Mouse (Mus musculus): ENCODE data around the gene Kif16b. TPM values are rescaled to one million over a fixed set of nuclear protein-coding genes. Genes with fewer than 3 reads are reported as not detected.
A peak's percentile ranks its signal among the peaks of the same experiment; 100 is the strongest.

Kif16b gene
- polyA plus RNA-seq, 1 experiment from 2014 or later = 9.4 TPM

DNA sequence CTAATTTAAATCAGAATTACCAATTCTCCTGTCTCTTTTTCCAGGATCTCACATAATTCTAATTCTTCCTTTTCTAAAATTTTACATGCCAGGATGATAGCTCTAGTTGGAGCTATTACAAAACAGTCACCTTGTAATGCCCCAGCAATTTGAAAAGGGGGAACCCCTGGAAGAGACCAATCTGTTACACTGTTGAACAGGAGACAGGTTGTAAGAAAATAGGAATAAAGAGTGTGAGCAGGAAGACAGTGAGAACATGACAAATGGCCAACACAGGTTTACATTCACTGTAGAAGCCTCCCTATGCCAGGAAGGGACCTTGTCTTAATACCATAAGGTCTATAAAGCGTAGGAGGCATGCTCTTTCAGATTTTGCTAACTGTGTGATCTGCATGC is 206.4 kb downstream of the Kif16b start:
- peaks cover 3% of the 10 kb centered on the region; the same call in 1 of the 2 replicates for H3K36me3 ChIP-seq
- H3K4me3 ChIP-seq = no peak overlapping the region
- no peaks in the 10 kb centered on the region for H3K9me3 ChIP-seq
- no peak overlapping the region for H3K9ac ChIP-seq
- H3K4me1 ChIP-seq = peaks cover 13% of the 10 kb centered on the region
- H3K27ac ChIP-seq (replicated peaks) = no peak overlapping the region
- WGBS = 90% methylated on average over 1 of the region's 1 CpGs
- ATAC-seq (ENCODE audit: extremely low read depth, insufficient number of reproducible peaks, low FRiP score, low TSS enrichment) = no peak
- H3K27me3 ChIP-seq (replicated peaks) = no peaks in the 10 kb centered on the region
- H3K4me2 ChIP-seq = no peak overlapping the region

DNA sequence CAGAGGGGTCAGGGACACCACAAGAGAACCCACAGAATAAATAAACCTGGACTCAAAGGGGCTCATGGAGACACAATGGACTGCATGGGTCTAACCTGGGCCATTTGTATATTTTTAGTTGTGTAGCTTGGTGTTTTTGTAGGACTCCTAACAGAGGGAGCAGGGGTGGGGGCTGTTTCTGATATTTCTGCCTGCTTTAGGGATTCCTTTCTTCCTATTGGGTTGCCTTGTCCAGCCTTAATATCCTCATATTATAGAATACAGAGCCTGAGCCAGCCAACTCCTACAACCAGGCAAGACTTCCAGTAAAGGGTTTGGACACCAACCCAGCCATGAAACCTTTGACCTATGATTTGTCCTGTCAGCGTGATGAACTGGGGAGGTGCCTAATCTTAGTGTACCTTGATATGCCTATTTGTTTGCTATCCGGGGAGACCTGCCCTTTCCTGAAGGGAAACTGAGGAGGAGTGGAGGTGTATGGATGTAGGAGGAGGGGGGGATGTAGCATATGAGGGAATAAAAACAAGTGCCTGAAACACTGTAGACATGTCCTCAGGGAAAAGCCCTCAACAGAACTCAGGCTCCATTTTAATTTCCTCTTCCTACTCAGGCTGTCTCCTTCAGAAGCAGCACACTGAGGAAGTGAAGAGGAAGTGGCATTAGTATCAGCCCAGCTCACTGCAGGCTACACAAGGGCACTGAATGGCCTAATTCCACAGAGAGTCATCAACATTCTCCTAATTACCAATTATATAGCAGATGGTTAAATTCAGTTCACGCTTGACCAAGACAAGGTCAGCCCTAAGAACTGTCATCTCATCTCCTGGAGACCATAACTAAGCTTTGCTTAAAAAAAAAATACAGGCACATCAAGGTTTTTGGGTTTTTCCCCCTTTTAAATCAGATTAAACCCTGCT is 207.1 kb downstream of the Kif16b start:
- H3K27ac ChIP-seq (replicated peaks) = no peak overlapping the region
- H3K9ac ChIP-seq = no peak overlapping the region
- no peak for ATAC-seq (ENCODE audit: extremely low read depth, insufficient number of reproducible peaks, low FRiP score, low TSS enrichment)
- no peaks in the 10 kb centered on the region for H3K36me3 ChIP-seq
- H3K9me3 ChIP-seq = no peaks in the 10 kb centered on the region
- H3K27me3 ChIP-seq (replicated peaks) = no peaks in the 10 kb centered on the region
- no peak overlapping the region for H3K4me2 ChIP-seq
- H3K4me3 ChIP-seq = no peak overlapping the region
- peaks cover 13% of the 10 kb centered on the region for H3K4me1 ChIP-seq
- 73% methylated on average over 3 of the region's 3 CpGs for WGBS

DNA sequence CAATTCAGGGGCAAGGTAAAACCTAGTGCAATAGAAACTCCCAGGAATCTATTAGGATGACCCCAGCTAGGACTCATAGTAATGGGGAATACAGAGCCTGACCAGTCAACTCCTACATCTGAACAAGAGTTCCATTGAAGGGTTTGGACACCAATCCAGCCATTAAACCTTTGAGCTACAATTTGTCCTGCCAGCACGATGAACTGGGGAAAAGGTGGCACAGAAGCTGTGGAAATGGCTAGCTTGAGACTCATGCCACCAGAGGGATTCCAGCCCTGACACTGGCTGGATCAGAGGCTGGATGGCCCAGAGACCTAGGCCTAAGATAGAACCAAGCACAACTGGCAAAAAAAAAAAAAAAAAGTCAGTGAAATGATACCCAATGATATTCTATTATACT is 207.9 kb downstream of the Kif16b start:
- Histone ChIP-seq H3K4me3 (no peak overlapping the region), H3K9me3 (no peaks in the 10 kb centered on the region), H3K9ac (no peak overlapping the region), H3K4me1 (peaks cover 6% of the 10 kb centered on the region), H3K27ac (replicated peaks) (no peak overlapping the region), H3K27me3 (replicated peaks) (no peaks in the 10 kb centered on the region), H3K4me2 (no peak overlapping the region), H3K36me3 (no peaks in the 10 kb centered on the region)
- WGBS = 88% methylated on average over 1 of the region's 1 CpGs
- no peak for ATAC-seq (ENCODE audit: extremely low read depth, insufficient number of reproducible peaks, low FRiP score, low TSS enrichment)

DNA sequence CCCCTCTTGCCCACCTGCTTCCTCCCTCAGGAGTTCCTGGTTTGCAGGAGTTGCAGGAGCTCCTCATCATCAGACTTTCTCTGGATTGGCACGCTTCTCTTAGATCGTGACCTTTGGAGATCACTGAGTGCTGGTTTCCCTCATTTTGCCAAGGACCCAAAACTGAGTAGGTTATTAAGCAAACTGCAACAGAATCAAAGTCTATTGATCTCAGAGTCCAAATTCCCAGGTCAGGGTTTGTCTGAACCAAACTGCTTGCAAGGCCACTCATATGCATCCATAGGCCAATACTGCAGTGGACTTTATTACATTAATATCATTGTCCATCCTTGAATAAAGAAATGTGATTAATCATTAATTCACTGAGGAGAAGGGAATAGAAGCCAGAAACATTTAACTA is 211.8 kb downstream of the Kif16b start:
- Histone ChIP-seq H3K4me3 (no peak overlapping the region), H3K4me2 (no peak overlapping the region), H3K9me3 (no peaks in the 10 kb centered on the region), H3K27me3 (replicated peaks) (no peaks in the 10 kb centered on the region), H3K36me3 (no peaks in the 10 kb centered on the region), H3K27ac (replicated peaks) (no peak overlapping the region), H3K4me1 (no peaks in the 10 kb centered on the region), H3K9ac (no peak overlapping the region)
- 86% methylated on average over 2 of the region's 2 CpGs for WGBS
- no peak for ATAC-seq (ENCODE audit: extremely low read depth, insufficient number of reproducible peaks, low FRiP score, low TSS enrichment)

DNA sequence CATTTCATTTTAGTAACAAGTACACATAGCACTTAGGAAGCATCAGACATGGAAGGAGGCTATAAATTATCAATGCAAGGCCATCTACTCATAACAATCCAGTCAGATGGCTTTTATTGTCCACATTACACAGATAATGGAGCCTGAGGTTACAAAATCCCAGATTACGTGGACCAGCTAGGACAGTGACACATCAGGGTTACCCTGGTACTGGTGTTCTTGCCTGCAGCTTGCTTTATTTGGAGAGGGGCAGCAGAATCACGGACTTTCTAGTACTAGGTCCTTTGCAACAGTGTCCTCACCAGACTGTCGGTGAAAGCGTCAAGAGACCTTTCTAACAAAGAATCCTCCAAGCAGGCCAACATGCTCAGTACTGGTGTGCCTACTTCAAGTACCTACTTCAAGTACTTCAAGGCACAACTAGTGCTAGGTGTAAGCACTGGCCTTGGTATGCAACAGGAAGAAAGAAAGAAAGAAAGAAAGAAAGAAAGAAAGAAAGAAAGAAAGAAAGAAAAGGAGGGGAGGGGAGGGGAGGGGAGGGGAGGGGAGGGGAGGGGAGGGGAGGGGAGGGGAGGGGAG is 213.3 kb downstream of the Kif16b start:
- H3K9me3 ChIP-seq = no peaks in the 10 kb centered on the region
- 74% methylated on average over 4 of the region's 4 CpGs for WGBS
- no peak overlapping the region for H3K27ac ChIP-seq (replicated peaks)
- no peaks in the 10 kb centered on the region for H3K4me1 ChIP-seq
- no peaks in the 10 kb centered on the region for H3K27me3 ChIP-seq (replicated peaks)
- no peak for ATAC-seq (ENCODE audit: extremely low read depth, insufficient number of reproducible peaks, low FRiP score, low TSS enrichment)
- no peak overlapping the region for H3K9ac ChIP-seq
- no peaks in the 10 kb centered on the region for H3K36me3 ChIP-seq
- H3K4me2 ChIP-seq = no peak overlapping the region
- no peak overlapping the region for H3K4me3 ChIP-seq

DNA sequence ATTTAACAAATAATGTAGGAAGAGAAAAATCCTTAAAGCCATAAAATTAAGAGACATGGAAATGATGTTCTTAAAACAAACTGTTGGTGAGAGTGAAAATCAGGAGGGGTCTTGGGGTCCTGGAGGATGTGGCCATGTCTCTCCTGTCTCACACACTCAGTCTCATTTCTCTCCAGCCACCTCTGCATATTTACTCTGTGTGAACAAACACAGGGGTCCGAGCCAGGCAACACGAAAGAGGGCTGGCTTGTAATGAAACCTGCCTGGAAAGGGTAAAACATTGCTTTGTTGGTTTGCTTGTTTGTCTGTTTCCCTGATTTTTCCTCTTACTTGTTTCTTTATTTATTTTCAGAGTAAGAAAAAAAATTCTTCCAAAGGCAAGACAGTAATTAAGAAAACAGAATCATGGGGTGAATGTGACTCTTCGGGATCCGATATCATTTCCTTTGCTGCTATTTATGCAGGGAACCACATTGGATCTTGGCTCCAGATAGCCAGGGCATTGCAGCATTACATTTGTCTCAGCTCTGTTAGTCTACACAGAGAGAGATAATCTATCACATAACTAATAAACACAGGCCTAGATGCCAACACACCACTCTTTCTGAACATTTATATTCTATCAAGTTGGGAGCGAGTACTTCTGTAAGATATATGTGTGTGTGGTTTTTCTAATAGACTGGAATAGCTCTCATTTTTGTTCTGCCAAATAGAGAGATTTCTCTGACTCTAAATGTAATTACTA is 218.2 kb downstream of the Kif16b start:
- no peak overlapping the region for H3K9ac ChIP-seq
- no peaks in the 10 kb centered on the region for H3K9me3 ChIP-seq
- 75% methylated on average over 5 of the region's 5 CpGs for WGBS
- H3K4me1 ChIP-seq = no peaks in the 10 kb centered on the region
- H3K4me3 ChIP-seq = no peak overlapping the region
- H3K27ac ChIP-seq (replicated peaks) = no peak overlapping the region
- H3K4me2 ChIP-seq = no peak overlapping the region
- H3K36me3 ChIP-seq = no peaks in the 10 kb centered on the region
- no peak for ATAC-seq (ENCODE audit: extremely low read depth, insufficient number of reproducible peaks, low FRiP score, low TSS enrichment)
- H3K27me3 ChIP-seq (replicated peaks) = no peaks in the 10 kb centered on the region

DNA sequence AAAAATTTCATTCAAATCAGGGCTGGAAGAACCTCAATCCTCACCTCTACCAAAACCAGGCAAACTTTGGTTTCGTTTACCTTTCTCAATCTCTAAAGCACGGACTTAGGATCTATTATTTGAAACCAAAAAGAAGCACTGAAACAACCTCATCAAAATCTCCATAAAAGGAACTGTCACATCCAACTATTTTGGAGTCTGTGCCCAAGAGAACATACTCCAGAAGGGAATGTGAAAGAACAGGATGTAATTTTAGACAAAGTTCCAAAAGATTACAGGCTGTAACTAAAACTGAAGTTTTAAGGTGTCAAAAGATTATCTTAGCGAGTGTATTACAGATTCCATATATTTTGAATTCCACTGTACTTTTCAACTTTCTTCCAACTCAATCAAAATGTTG is 232.9 kb downstream of the Kif16b start:
- H3K4me1 ChIP-seq = no peaks in the 10 kb centered on the region
- H3K4me3 ChIP-seq = no peak overlapping the region
- H3K36me3 ChIP-seq = peaks cover 2% of the 10 kb centered on the region; the same call in 1 of the 2 replicates
- no peaks in the 10 kb centered on the region for H3K9me3 ChIP-seq
- H3K27ac ChIP-seq (replicated peaks) = no peak overlapping the region
- no peak overlapping the region for H3K4me2 ChIP-seq
- no peaks in the 10 kb centered on the region for H3K27me3 ChIP-seq (replicated peaks)
- no peak for ATAC-seq (ENCODE audit: extremely low read depth, insufficient number of reproducible peaks, low FRiP score, low TSS enrichment)
- 76% methylated on average over 3 of the region's 3 CpGs for WGBS
- no peak overlapping the region for H3K9ac ChIP-seq

DNA sequence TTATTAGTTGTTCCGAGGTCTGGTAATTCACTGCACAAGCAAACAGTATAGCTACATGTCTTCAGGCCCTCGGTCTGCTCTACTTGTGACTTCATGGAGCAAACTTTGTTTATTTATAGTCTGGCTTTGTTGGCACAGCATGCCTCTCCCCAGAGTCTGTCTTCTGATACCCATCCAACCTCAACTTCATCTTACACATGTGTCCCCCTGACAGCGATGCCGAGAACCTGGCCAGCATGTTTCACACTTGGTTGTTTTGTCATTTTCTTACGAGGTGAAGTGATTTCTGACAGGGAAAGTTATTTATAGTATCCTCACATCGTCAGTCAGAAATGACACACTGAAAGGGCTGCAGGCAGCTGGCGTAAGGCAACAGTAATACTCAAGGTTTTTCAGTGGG is 249.7 kb downstream of the Kif16b start:
- 0 out of 2 replicates have a peak, but pooled peaks have one; percentile 47 for ATAC-seq (ENCODE audit: extremely low read depth, insufficient number of reproducible peaks, low FRiP score, low TSS enrichment)
- Histone ChIP-seq H3K36me3 (peaks cover 2% of the 10 kb centered on the region; the same call in 1 of the 2 replicates), H3K4me1 (peaks cover 21% of the 10 kb centered on the region), H3K9ac (no peak overlapping the region), H3K27me3 (replicated peaks) (peaks cover 17% of the 10 kb centered on the region), H3K4me3 (no peak overlapping the region), H3K9me3 (no peaks in the 10 kb centered on the region), H3K4me2 (peak overlapping the region; percentile 14), H3K27ac (replicated peaks) (peak overlapping the region; percentile 58)
- WGBS = 33% methylated on average over 7 of the region's 7 CpGs

DNA sequence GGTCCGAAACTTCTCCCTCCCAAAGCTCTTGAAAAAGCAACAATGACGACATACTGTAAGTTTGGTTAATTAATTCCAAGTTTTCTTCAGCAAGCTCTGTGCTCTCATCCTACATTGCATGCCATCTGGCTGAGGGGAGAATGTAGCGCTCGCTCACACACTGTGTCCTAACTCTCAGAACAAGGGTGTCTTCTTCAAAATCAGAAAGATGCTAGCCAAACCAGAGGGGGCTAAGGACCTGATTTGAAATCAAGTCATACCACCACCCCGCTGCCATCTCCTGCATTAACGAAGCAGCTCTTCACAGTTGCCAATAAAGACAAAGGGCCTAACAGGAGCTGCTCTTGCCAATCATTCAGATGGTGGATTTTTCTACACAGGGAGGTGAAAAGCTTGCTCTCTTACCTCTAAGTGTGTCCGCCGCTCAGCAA is 253.3 kb downstream of the Kif16b start:
- Histone ChIP-seq H3K4me1 (peaks cover 21% of the 10 kb centered on the region), H3K27ac (replicated peaks) (no peak overlapping the region), H3K36me3 (peaks cover 2% of the 10 kb centered on the region; the same call in 1 of the 2 replicates), H3K4me3 (no peak overlapping the region), H3K9me3 (no peaks in the 10 kb centered on the region), H3K4me2 (no peak overlapping the region), H3K27me3 (replicated peaks) (peaks cover 47% of the 10 kb centered on the region), H3K9ac (no peak overlapping the region)
- 86% methylated on average over 8 of the region's 8 CpGs for WGBS
- ATAC-seq (ENCODE audit: extremely low read depth, insufficient number of reproducible peaks, low FRiP score, low TSS enrichment) = no peak

DNA sequence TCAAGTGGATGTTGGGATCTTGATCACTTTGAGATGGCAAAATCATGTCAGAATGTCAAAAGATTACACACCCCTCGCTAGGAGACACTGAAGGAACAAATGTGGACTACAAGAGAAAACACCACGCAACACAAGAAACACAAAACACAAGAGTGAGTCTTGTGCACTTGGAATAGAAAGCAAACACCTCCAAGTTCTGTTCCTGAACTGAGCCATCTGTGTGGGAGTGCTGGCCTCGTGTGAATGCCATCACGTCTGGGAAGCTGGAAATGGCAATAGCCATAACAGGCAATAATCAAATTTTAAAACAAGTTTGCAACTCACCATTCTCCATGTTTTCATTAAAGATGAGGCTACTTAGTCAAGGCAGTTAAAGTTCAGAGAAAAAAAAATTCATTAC is 254.5 kb downstream of the Kif16b start:
- peaks cover 18% of the 10 kb centered on the region for H3K4me1 ChIP-seq

DNA sequence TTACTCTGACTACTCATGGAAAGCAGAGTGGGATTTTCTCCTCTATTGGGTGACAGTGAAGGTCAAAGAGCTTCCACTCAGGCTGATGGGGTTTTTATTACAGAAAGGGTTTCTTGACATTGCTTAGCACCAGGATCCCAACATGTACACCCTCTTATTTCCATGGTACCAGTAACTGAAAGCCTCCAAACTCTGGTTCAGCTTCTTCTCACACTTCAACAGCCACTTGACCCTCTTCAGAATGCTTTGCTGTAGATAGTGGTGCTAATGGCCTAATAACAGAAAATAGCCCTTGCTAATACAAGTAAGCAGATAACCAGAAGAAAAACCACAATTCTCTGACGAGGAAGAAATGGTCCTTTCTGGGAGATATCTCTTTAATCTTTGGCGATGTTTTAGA is 259.6 kb downstream of the Kif16b start:
- Histone ChIP-seq H3K9ac (no peak overlapping the region), H3K4me1 (peaks cover 12% of the 10 kb centered on the region), H3K9me3 (no peaks in the 10 kb centered on the region), H3K36me3 (peaks cover under 1% of the 10 kb centered on the region; the same call in 1 of the 2 replicates), H3K27me3 (replicated peaks) (peaks cover 72% of the 10 kb centered on the region), H3K4me3 (no peak overlapping the region), H3K4me2 (peak overlapping the region; percentile 9; the same call in 1 of the 2 replicates), H3K27ac (replicated peaks) (no peak overlapping the region)
- WGBS = 30% methylated on average over 2 of the region's 2 CpGs
- ATAC-seq (ENCODE audit: extremely low read depth, insufficient number of reproducible peaks, low FRiP score, low TSS enrichment) = no peak; the same call in 1 of the 2 replicates

More for the DNA sequence above, 254.5 kb downstream of the Kif16b start:
- no peak overlapping the region for H3K4me3 ChIP-seq
- WGBS = 81% methylated on average over 4 of the region's 4 CpGs
- no peak for ATAC-seq (ENCODE audit: extremely low read depth, insufficient number of reproducible peaks, low FRiP score, low TSS enrichment)
- no peak overlapping the region for H3K4me2 ChIP-seq
- no peak overlapping the region for H3K9ac ChIP-seq
- H3K27me3 ChIP-seq (replicated peaks) = peaks cover 48% of the 10 kb centered on the region
- peaks cover 2% of the 10 kb centered on the region; the same call in 1 of the 2 replicates for H3K36me3 ChIP-seq
- H3K9me3 ChIP-seq = no peaks in the 10 kb centered on the region
- H3K27ac ChIP-seq (replicated peaks) = no peak overlapping the region
